ENCODE assay signal across 11 mouse cellular contexts in genomic region chr4:119245556-119245955, GRCm38 (mm10). TPM values are rescaled to one million over a fixed set of nuclear protein-coding genes. Genes with fewer than 3 reads are reported as not detected.
DNase-seq lines count a peak whose midpoint lies in the region; ATAC-seq and TF ChIP-seq lines count a peak whose summit lies in the region.
"Had no signal": no experiment of that assay in that cellular context is flagged by ENCODE, and none has a peak within 500 bp of the region (broad histone marks: within the 10 kb centered on the region; RNA-seq: fewer than 3 reads in every experiment).

No protein-coding gene starts in this region.

- no peak overlapping the region for H3K9ac ChIP-seq in forebrain, postnatal 0 days
- H3K9ac ChIP-seq: neural tube, embryonic 13.5 days had no signal

- TF ChIP-seq CTCF in forebrain, postnatal 0 days (IDR thresholded peaks at IDR 0.05; ENCODE audit: low read depth) = no peak

- H3K4me1 ChIP-seq in forebrain, postnatal 0 days (ENCODE audit: insufficient read depth) = no peaks in the 10 kb centered on the region

- 42% methylated on average over 7 of the region's 7 CpGs for WGBS in forebrain, postnatal 0 days

- H3K27ac ChIP-seq in forebrain, postnatal 0 days (ENCODE audit: low read depth, low read length) = peak overlapping the region; percentile 45; the same call in 1 of the 2 replicates
- H3K27ac ChIP-seq: neural tube, embryonic 13.5 days had no signal

- peak; percentile 49 for DNase-seq in cerebellum, adult 9-11 months
- DNase-seq in cerebellum, adult 11 months = no peak
- DNase-seq in 3134 (ENCODE audit: extremely low read depth, insufficient read length, low spot score) = peak; percentile 38
- DNase-seq in forebrain, postnatal 0 days = peak; percentile 66
- DNase-seq in left cerebral cortex, postnatal 36 days (ENCODE audit: low spot score in 2 of 2) = peak; percentile 69 to 78
- DNase-seq in telencephalon, adult 2 months (ENCODE audit: low read depth, low spot score) = peak; percentile 84
- no peak for DNase-seq in gastrocnemius, postnatal 36 days

- no peak overlapping the region for H3K4me3 ChIP-seq in forebrain, postnatal 0 days (ENCODE audit: low read depth, low read length)
- H3K4me3 ChIP-seq: neural tube, embryonic 13.5 days had no signal

- H3K4me2 ChIP-seq in forebrain, postnatal 0 days (ENCODE audit: low read depth) = no peak overlapping the region
- H3K4me2 ChIP-seq: neural tube, embryonic 13.5 days had no signal

- peak; percentile 47 for ATAC-seq in forebrain, postnatal 0 days
- no peak for ATAC-seq in erythroid progenitor cell, adult 5-6 weeks (replicated peaks; ENCODE audit: low FRiP score, poor library complexity, severe bottlenecking)

- no peaks in the 10 kb centered on the region for H3K27me3 ChIP-seq in forebrain, postnatal 0 days (ENCODE audit: insufficient read depth, low read length)
- H3K27me3 ChIP-seq: CH12.LX; neural tube, embryonic 13.5 days had no signal

- H3K9me3 ChIP-seq in forebrain, postnatal 0 days (ENCODE audit: low read length) = no peaks in the 10 kb centered on the region
- H3K9me3 ChIP-seq: neural tube, embryonic 13.5 days had no signal

- intact Hi-C loops in left cerebral cortex, postnatal 36 days (cut with DNase I) = loop anchor here (5.0 to 10.0 kb wide), 2 partner anchors 47 to 289 kb away; partner anchors contain the start of genes Foxj3, Frg2f1 and Ybx1
- intact Hi-C loops in gastrocnemius, postnatal 36 days (cut with DNase I) = loop anchor here (5.0 to 10.0 kb wide), 4 partner anchors 47 to 419 kb away; partner anchors contain the start of genes Foxj3, Frg2f1 and Ybx1

- H3K36me3 ChIP-seq in forebrain, postnatal 0 days (ENCODE audit: insufficient read depth) = peaks cover 64% of the 10 kb centered on the region

RNA-seq across cellular contexts. Expression of gene Cldn19, which starts 9.7 kb away (rescaled TPM):
- total RNA-seq in forebrain, postnatal 0 days (2014; rRNA removed) = 0.86 and 0.92 TPM in 2 replicates
- 0.59 and 1.7 TPM in 2 replicates for polyA plus RNA-seq in forebrain, postnatal 0 days (2015; fragmentation: Nextera tagmentation; extraction: Ambion mirVana)
- total RNA-seq in left cerebral cortex, postnatal 36 days (2021) = under 1 TPM; 0.27 to 0.32 TPM
- 1 to 10 TPM; 2.2 to 3.2 TPM for total RNA-seq in gastrocnemius, postnatal 36 days (2021)
- total RNA-seq in erythroid progenitor cell, adult 5-6 weeks (2015; ENCODE audit: low replicate concordance) = not detected in 2 replicates
- total RNA-seq in erythroid progenitor cell, adult 5-6 weeks (2017; ENCODE audit: low replicate concordance) = not detected in 2 replicates
- total RNA-seq: CH12.LX had no signal
- polyA plus RNA-seq: large intestine, adult 2 months had no signal

RNA-seq across cellular contexts. Expression of gene P3h1, which starts 12.8 kb away (rescaled TPM):
- 12.8 and 13.8 TPM in 2 replicates for total RNA-seq in forebrain, postnatal 0 days (2014; rRNA removed)
- 8.7 and 8.9 TPM in 2 replicates for polyA plus RNA-seq in forebrain, postnatal 0 days (2015; fragmentation: Nextera tagmentation; extraction: Ambion mirVana)
- 1 to 10 TPM; 4.9 to 7.7 TPM for total RNA-seq in left cerebral cortex, postnatal 36 days (2021)
- 10 to 100 TPM; 12.7 to 13.8 TPM for total RNA-seq in gastrocnemius, postnatal 36 days (2021)
- total RNA-seq in erythroid progenitor cell, adult 5-6 weeks (2015; ENCODE audit: low replicate concordance) = 0.42 TPM in 1 of 2 replicates, not detected in the other
- total RNA-seq in erythroid progenitor cell, adult 5-6 weeks (2017; ENCODE audit: low replicate concordance) = 1.8 and 5.6 TPM in 2 replicates

RNA-seq across cellular contexts. Expression of gene AU022252, which starts 13.0 kb away (rescaled TPM):
- 17.6 and 23.2 TPM in 2 replicates for total RNA-seq in forebrain, postnatal 0 days (2014; rRNA removed)
- polyA plus RNA-seq in forebrain, postnatal 0 days (2015; fragmentation: Nextera tagmentation; extraction: Ambion mirVana) = 22.7 and 23.4 TPM in 2 replicates
- 10 to 100 TPM; 28.0 to 34.5 TPM for total RNA-seq in left cerebral cortex, postnatal 36 days (2021)
- 10 to 100 TPM; 24.2 to 24.7 TPM for total RNA-seq in gastrocnemius, postnatal 36 days (2021)
- 1.4 and 2.1 TPM in 2 replicates for total RNA-seq in erythroid progenitor cell, adult 5-6 weeks (2015; ENCODE audit: low replicate concordance)
- total RNA-seq in erythroid progenitor cell, adult 5-6 weeks (2017; ENCODE audit: low replicate concordance) = 2.5 and 2.6 TPM in 2 replicates

RNA-seq across cellular contexts. Expression of gene Tmem269, which starts 27.5 kb away (rescaled TPM):
- total RNA-seq in forebrain, postnatal 0 days (2014; rRNA removed) = 0.15 TPM in 1 of 2 replicates, not detected in the other
- polyA plus RNA-seq in forebrain, postnatal 0 days (2015; fragmentation: Nextera tagmentation; extraction: Ambion mirVana) = 0.62 and 0.65 TPM in 2 replicates
- under 1 TPM; 0.57 to 0.91 TPM for total RNA-seq in left cerebral cortex, postnatal 36 days (2021)
- total RNA-seq in gastrocnemius, postnatal 36 days (2021) = not detected
- total RNA-seq in erythroid progenitor cell, adult 5-6 weeks (2015; ENCODE audit: low replicate concordance) = 2.5 TPM in 1 of 2 replicates, not detected in the other
- total RNA-seq in erythroid progenitor cell, adult 5-6 weeks (2017; ENCODE audit: low replicate concordance) = not detected in 2 replicates
- polyA plus RNA-seq: neural tube, embryonic 13.5 days had no signal

RNA-seq across cellular contexts. Expression of gene Ybx1, which starts 48.8 kb away (rescaled TPM):
- total RNA-seq in forebrain, postnatal 0 days (2014; rRNA removed) = 829 and 985 TPM in 2 replicates
- 1,107 and 1,112 TPM in 2 replicates for polyA plus RNA-seq in forebrain, postnatal 0 days (2015; fragmentation: Nextera tagmentation; extraction: Ambion mirVana)
- total RNA-seq in left cerebral cortex, postnatal 36 days (2021) = 100 to 1,000 TPM; 211 to 212 TPM
- 100 to 1,000 TPM; 503 to 580 TPM for total RNA-seq in gastrocnemius, postnatal 36 days (2021)
- 250 and 267 TPM in 2 replicates for total RNA-seq in erythroid progenitor cell, adult 5-6 weeks (2015; ENCODE audit: low replicate concordance)
- total RNA-seq in erythroid progenitor cell, adult 5-6 weeks (2017; ENCODE audit: low replicate concordance) = 172 and 193 TPM in 2 replicates

Comparison
In these comparisons a context has a peak if more than half of its experiments do, and no peak if none do; other contexts are left out.
1. DNase-seq: peak in cerebellum, adult 9-11 months (single experiment), 3134 (single experiment), forebrain, postnatal 0 days (single experiment), left cerebral cortex, postnatal 36 days (2 of 2) and telencephalon, adult 2 months (single experiment); none in cerebellum, adult 11 months (single experiment) and gastrocnemius, postnatal 36 days (0 of 2).